Mouse (Mus musculus): ENCODE results near the gene 9030612E09Rik.

- TF ChIP-seq CTCF (IDR thresholded peaks at IDR 0.05; ENCODE audit: extremely low read depth, insufficient read length, insufficient replicate concordance, low read depth, low read length) (no peak), POLR2A (IDR thresholded peaks at IDR 0.05; ENCODE audit: low read depth, low read length) (no peak)
Observed at GRCm38 (mm10) chr10:43171106-43171505, 3.4 kb upstream of the 9030612E09Rik start.

Measured in small intestine, adult 2 months (tissue).